Mouse (Mus musculus) C2C12 (cell line): ENCODE measurements around the gene Adig. TPM values are rescaled to one million over a fixed set of nuclear protein-coding genes. Genes with fewer than 3 reads are reported as not detected.

Experiments
- H3K27me3 ChIP-seq: one replicate; pipeline ENCODE4 v1.6.1; 2011; ENCODE audit not compliant: control insufficient read depth, insufficient read depth, insufficient read length
- H3K36me3 ChIP-seq: one replicate; pipeline ENCODE4 v1.6.1; 2011; ENCODE audit not compliant: control insufficient read depth, insufficient read depth
- H3K4me3 ChIP-seq: one replicate; pipeline ENCODE4 v1.5.1; 2011; ENCODE audit warnings: mild to moderate bottlenecking, control low read depth; ENCODE audit not compliant: poor library complexity, insufficient read depth, severe bottlenecking
- H3K79me2 ChIP-seq: one replicate; pipeline ENCODE4 v1.6.1; 2011; ENCODE audit not compliant: control insufficient read depth, insufficient read depth
- H3K79me3 ChIP-seq: one replicate; pipeline ENCODE4 v1.6.1; 2011; ENCODE audit warnings: low read depth, control low read depth
- H3ac ChIP-seq: one replicate; pipeline ENCODE3; 2011; ENCODE audit warnings: low read depth; ENCODE audit not compliant: control insufficient read depth, insufficient read length
- CEBPB ChIP-seq: IDR thresholded peaks from one replicate; pipeline ENCODE4 v1.6.1; 2011; ENCODE audit warnings: low read depth, mild to moderate bottlenecking, control low read depth, moderate library complexity
- CTCF ChIP-seq: IDR thresholded peaks from one replicate; pipeline ENCODE4 v1.5.1; 2011; ENCODE audit not compliant: control insufficient read depth, insufficient read depth, insufficient read length
- FOSL1 ChIP-seq: IDR thresholded peaks from one replicate; pipeline ENCODE4 v1.8.0; 2011; ENCODE audit warnings: mild to moderate bottlenecking, low read length; ENCODE audit not compliant: poor library complexity, insufficient read depth, severe bottlenecking
- MAX ChIP-seq: IDR thresholded peaks from one replicate; pipeline ENCODE4 v1.6.1; 2011; ENCODE audit warnings: mild to moderate bottlenecking, control low read depth
- MYOD1 ChIP-seq: IDR thresholded peaks from one replicate; pipeline ENCODE4 v1.6.1; 2011; ENCODE audit warnings: low read depth; ENCODE audit not compliant: control insufficient read depth, insufficient read length
- MYOG ChIP-seq: IDR thresholded peaks from one replicate; pipeline ENCODE4 v1.6.1; 2011; ENCODE audit not compliant: control insufficient read depth, insufficient read length; ENCODE audit errors: extremely low read depth
- USF1 ChIP-seq: IDR thresholded peaks from one replicate; pipeline ENCODE4 v1.6.1; 2011; ENCODE audit warnings: low read depth, mild to moderate bottlenecking, control low read depth, moderate library complexity
- polyA plus RNA-seq: library from polyadenylated mRNA; unstranded; fragments of >200 nt; fragmentation: generic; extraction: Trizol; gene quantifications from one replicate; pipeline ENCODE4 v1.2.1, GENCODE M21; 2012; ENCODE audit warnings: missing spikeins

The Adig gene
- polyA plus RNA-seq, 1 experiment, result 0.06 TPM

- H3K79me3 ChIP-seq, result no peaks in the 10 kb centered on the region
- no peaks in the 10 kb centered on the region for H3K79me2 ChIP-seq
- TF ChIP-seq CEBPB, result no peak
- TF ChIP-seq USF1, result no peak
- no peak for TF ChIP-seq MYOG
- TF ChIP-seq MYOD1, result no peak
- no peak for TF ChIP-seq MAX
- TF ChIP-seq FOSL1, result no peak
- no peak for TF ChIP-seq CTCF
- no peak overlapping the region for H3K4me3 ChIP-seq
- H3ac ChIP-seq, result no peak overlapping the region
- no peaks in the 10 kb centered on the region for H3K36me3 ChIP-seq
- no peaks in the 10 kb centered on the region for H3K27me3 ChIP-seq
These were observed 8.3 kb downstream of the Adig start for GRCm38 (mm10) chr2:158510665-158511064.

- H3K79me3 ChIP-seq, result no peaks in the 10 kb centered on the region
- no peaks in the 10 kb centered on the region for H3K27me3 ChIP-seq
- no peak within 1 kb of the TSS for H3ac ChIP-seq
- H3K79me2 ChIP-seq, result no peaks in the 10 kb centered on the region
- TF ChIP-seq CEBPB (no peak), CTCF (no peak)
- no peaks in the 10 kb centered on the region for H3K36me3 ChIP-seq
- H3K4me3 ChIP-seq, result no peak within 1 kb of the TSS
These were observed 10.1 kb downstream of the Adig start, which contains the start of gene Arhgap40 for GRCm38 (mm10) chr2:158512528-158512927. TSS of gene Arhgap40 (plus strand) at chr2:158512796.

- Histone ChIP-seq H3K4me3 (no peak overlapping the region), H3K27me3 (no peaks in the 10 kb centered on the region), H3K36me3 (no peaks in the 10 kb centered on the region), H3K79me2 (no peaks in the 10 kb centered on the region), H3K79me3 (no peaks in the 10 kb centered on the region), H3ac (no peak overlapping the region)
- TF ChIP-seq CEBPB, result no peak
- TF ChIP-seq MYOD1, result no peak
- no peak for TF ChIP-seq USF1
- no peak for TF ChIP-seq FOSL1
- no peak for TF ChIP-seq MYOG
- no peak for TF ChIP-seq CTCF
- no peak for TF ChIP-seq MAX
These were observed 11.5 kb downstream of the Adig start for GRCm38 (mm10) chr2:158513821-158514336.

GRCm38 (mm10) chr2:158518583-158518982 is 16.2 kb downstream of the Adig start:
- Histone ChIP-seq H3K79me3 (no peaks in the 10 kb centered on the region), H3K4me3 (no peak overlapping the region), H3K79me2 (no peaks in the 10 kb centered on the region), H3K27me3 (no peaks in the 10 kb centered on the region), H3ac (no peak overlapping the region), H3K36me3 (no peaks in the 10 kb centered on the region)
- TF ChIP-seq USF1, result no peak
- no peak for TF ChIP-seq MAX
- TF ChIP-seq CEBPB, result no peak
- TF ChIP-seq CTCF, result no peak
- TF ChIP-seq FOSL1, result no peak
- TF ChIP-seq MYOD1, result no peak

- Histone ChIP-seq H3K36me3 (no peaks in the 10 kb centered on the region), H3K27me3 (no peaks in the 10 kb centered on the region), H3K79me2 (no peaks in the 10 kb centered on the region), H3K4me3 (no peak overlapping the region), H3K79me3 (no peaks in the 10 kb centered on the region), H3ac (peak overlapping the region; percentile 8)
- TF ChIP-seq MYOG (no peak), USF1 (no peak), CTCF (no peak), MYOD1 (no peak), CEBPB (no peak)
These were observed 16.7 kb downstream of the Adig start for GRCm38 (mm10) chr2:158519071-158519470.

- no peaks in the 10 kb centered on the region for H3K36me3 ChIP-seq
- no peak overlapping the region for H3ac ChIP-seq
- H3K4me3 ChIP-seq, result no peak overlapping the region
- no peaks in the 10 kb centered on the region for H3K79me3 ChIP-seq
- no peaks in the 10 kb centered on the region for H3K79me2 ChIP-seq
- H3K27me3 ChIP-seq, result no peaks in the 10 kb centered on the region
- TF ChIP-seq MYOD1 (no peak), CEBPB (no peak), USF1 (no peak), FOSL1 (no peak), CTCF (no peak), MYOG (no peak), MAX (no peak)
These were observed 17.4 kb downstream of the Adig start for GRCm38 (mm10) chr2:158519800-158520199.
